Mouse (Mus musculus) A20 (cell line): ENCODE measurements around the gene Zfp867.
A peak's percentile ranks its signal among the peaks of the same experiment; 100 is the strongest.

ENCODE experiments used
- DNase-seq: peaks from one replicate; pipeline ENCODE4 v3.0.0-alpha.2; 2011; ENCODE audit warnings: low read depth, low spot score

The Zfp867 gene

GRCm38 (mm10) chr11:59472326-59472677 lies at the start of gene Zfp867:
TSS of gene Zfp867 (minus strand) at chr11:59472474.
- DNase-seq = peak; percentile 94

DNA sequence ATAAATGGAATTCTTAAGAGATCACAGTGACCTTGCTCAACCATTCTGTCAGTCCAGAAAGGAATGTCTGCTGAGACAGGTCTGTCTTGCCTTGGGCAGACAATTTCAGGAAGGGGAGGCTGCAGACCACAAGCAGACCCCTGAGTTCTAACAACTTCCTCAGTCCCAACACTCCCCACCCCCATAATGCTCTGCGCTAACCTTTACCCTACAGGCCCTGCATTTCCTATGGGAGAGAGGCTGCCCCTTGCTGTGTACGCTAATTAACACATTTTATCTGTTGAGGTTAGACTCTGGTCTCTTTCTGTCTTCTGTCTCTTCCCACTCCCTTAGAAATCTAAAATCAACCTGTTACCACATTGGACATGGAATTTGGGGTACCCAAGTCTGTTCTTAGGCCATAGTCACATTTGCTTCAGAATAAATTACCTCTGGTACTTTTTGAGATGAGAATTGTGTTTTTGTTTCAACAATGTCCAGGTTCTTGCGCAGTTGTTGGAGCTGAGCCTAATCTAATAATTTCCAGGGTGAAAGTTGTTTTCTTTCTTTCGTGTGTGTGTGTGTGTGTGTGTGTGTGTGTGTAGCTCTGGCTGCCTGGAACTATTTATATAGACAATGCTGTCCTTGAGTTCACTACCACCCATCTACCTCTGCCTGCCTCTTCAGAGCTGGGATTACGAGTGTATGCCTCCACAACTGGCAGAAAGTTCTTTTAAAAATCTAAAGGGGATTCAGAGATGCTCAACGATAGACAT lies 47.6 kb upstream of the Zfp867 start:
- DNase-seq = no peak

DNA sequence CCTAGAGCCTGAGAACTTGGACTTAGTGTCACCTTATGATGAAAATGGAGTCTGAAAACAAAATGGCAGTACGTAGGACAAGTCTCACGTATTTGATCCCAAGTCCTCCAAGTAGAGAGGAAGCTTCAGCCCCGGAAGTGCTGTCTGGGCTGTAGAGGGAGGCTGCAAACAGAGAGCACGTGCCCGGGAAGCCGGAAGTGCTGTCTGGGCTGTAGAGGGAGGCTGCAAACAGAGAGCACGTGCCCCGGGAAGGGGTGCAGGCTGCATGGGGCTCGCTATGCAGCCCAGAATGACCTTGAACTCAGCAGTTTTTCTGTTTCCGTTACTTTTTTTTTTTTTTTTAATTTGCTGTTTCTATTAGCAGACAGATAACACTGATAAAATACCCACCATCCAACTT lies 46.0 kb upstream of the Zfp867 start:
- DNase-seq = no peak

GRCm38 (mm10) chr11:59517441-59517840 lies 45.2 kb upstream of the Zfp867 start:
- DNase-seq = no peak

- DNase-seq = no peak
Observed at GRCm38 (mm10) chr11:59514789-59515188, 42.5 kb upstream of the Zfp867 start.

DNA sequence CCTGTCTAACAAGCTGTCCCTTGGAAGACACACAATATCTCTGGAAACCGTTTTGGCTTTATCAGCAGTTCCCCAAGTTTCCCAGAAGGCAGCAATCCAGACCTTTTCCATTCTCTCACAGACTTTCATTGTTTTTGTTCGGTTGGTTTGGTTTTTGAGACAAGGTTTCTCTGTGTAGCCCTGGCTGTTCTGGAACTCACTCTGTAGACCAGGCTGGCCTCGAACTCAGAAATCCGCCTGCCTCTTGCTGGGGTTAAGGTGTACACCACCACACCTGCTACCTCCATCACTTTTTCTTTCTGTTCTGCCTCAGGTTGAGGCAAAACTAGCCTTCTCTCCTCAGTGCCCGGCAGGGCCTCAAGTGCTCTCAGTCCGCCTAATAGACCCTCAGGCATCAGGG lies 42.1 kb upstream of the Zfp867 start:
- no peak for DNase-seq

DNA sequence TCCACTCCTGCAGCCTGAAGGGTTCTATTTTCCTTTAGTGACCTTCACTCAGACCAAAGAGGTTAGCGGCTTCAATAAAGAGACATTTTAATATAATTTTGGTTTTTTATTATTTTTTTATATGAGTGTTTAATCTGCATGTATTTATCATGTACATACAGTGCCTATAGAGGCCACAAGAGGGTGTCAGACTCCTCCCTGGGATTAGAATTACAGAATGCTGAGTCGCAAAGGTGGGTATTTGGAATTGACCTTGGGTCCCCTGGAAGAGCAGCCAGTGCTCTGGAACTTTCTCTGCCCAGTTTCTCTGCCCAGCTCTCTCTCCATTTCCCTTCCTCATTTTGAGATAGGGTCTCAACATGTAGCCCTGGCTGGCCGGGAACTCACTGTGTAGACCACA lies 41.3 kb upstream of the Zfp867 start:
- no peak for DNase-seq

- no peak for DNase-seq
Observed at GRCm38 (mm10) chr11:59512733-59513132, 40.5 kb upstream of the Zfp867 start.

- no peak for DNase-seq
Observed at GRCm38 (mm10) chr11:59511558-59511957, 39.3 kb upstream of the Zfp867 start.

- no peak for DNase-seq
Observed at GRCm38 (mm10) chr11:59506713-59507074, 34.4 kb upstream of the Zfp867 start.

- DNase-seq = peak; percentile 89
Observed at GRCm38 (mm10) chr11:59505839-59506712, 33.8 kb upstream of the Zfp867 start.

DNA sequence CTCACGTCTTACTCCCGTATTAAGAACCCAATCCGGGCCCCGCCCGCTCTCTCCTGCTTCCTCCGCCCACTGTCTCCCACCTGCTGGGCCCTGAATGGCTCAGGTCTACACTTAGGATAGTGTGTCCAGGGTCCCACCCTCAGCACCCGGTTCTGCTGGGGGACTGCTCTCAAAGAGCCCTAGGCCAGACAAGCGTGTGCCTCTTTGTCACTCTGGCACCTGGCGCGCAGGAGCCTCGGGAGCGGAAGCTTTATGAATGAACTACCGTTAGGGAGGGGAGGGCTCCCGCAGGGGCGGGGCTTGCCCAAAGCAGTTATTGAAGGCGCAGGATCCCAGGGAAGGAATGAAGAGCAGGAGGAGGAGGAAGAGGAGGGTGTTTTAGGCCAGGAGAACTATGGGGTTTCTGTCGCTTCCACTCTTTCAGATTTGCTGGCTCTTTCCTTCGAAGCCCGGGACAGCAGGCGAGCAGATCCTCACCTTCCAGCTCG lies 33.1 kb upstream of the Zfp867 start:
- DNase-seq = peak; percentile 88

- DNase-seq = no peak
Observed at GRCm38 (mm10) chr11:59501978-59502700, 29.9 kb upstream of the Zfp867 start.

DNA sequence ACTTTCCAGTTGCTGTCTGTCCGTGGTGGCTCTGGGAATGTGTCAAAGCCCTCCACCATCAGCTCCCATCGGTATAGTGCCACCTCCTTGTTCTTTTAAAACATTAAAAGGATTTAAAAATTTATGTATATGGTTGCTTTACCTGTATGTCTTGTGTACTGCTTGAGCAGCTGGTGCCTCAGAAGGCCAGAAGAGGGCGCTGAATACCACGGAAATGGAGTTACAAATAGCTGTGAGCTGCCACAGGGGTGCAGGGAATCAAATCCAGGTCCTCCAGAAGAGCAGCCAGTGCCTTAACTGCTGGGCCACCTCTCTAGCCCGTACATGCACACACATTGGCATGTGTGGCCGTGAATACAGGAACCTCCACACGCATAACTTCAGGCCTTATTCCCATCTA lies 25.5 kb upstream of the Zfp867 start:
- peak; percentile 20 for DNase-seq

DNA sequence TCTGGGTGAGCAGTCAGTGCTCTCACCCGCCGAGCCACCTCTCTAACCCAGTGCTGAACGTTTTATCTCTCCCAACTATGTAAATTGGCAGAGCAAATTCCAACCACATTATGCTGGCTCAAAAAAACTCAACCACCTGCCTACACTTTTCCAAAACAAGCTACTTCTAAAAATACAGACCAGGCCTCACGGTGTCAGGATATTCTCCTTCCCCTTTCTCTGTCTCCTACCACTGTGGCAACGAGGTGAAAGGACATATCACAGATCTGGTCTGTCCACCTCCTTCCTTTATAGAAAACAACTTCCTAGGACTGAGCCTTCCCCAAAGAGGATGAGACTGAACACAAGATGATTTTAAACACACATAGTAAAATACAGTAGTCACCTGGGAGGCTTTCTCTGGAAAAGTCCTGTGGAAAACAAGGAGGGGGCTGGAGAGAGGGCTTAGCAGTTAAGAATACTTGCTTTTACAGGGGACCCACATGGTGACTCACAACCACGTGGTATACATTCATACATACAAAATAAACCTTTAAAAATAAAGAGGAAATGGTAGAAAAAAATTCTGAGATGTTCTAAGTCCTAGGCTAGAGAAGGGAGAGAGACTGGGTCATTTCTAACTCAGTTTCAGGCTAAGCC lies 24.5 kb upstream of the Zfp867 start:
- no peak for DNase-seq

DNA sequence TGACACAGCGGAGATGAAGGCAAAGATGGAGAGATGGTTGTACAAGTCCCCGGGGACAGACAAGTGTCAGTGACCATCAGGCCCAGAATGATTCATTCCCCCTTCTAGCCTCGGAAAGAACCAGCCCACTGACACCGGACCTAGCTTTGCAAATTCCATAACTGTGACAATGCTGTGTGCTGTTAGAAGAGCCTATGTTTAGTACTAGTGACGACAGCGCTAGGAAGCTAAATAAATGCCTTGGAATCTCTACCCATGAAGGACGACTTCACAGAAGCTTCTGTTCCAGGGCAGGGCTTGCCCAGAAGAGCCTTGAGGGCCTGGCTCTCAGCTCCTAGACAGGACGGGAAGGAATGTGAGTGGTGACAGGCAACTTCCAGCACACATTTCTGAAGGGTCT lies 13.9 kb upstream of the Zfp867 start:
- no peak for DNase-seq

- DNase-seq = no peak
Observed at GRCm38 (mm10) chr11:59485641-59486040, 13.4 kb upstream of the Zfp867 start.

DNA sequence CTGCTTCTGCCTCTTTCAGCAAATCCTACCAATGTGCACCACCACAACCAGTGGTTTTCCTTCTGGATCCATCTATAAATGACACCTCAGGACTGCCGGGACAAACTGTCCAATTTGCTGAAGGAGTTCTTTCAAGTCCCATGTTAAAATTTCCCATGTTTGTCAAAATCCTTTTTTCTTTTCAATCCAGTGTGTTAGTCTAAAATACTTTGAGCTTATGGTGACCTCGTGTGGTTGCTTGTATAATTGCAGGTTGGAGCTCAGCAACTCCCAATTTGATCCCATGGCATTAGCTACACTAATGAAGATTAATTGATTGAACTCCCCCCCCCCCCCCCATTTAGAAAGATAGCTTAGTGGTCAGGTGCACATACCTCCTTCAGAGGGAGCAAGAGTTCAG lies 10.9 kb upstream of the Zfp867 start:
- DNase-seq = peak; percentile 48

DNA sequence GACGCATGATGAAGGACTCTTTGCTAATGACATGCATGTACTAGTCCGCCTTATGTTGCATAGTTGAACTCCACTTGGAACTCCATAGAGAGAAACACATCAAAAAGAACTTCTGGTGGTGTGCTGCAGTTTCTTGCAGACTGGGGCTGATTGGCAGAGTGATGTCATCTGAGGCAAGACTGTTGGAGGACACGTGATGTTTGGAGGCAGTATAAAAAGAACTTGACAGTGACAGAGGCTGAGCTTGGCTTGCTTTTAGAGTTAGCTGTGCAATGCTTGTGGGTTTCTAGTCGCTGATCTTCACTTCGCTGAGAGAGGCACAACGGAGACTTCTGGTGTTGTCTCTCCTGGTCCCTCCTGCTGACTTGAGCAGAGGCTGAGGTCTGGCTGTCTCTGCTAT lies 5.0 kb upstream of the Zfp867 start:
- no peak for DNase-seq

- peak; percentile 43 for DNase-seq
Observed at GRCm38 (mm10) chr11:59471413-59472325, 605 bp downstream of the Zfp867 start.

DNA sequence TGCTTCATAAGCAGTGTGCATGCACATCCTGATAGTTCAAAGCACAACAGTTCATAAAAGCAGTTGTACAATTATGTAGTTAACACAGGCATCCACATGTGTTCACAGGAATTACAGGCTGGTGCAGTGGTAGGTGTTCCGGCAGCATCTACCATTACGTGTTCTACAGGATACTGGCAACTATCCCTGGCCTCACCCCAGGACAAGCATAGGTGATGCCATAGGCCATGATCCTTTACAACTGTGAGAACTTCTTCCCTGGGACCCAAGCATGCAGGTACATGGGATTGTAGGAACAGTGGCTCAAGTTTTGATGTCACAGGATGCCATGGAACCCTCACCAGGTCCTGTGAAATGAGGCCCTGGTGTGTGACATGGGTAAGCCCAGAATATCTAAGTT lies 11.8 kb downstream of the Zfp867 start:
- no peak for DNase-seq
